Mouse (Mus musculus) layer of hippocampus, adult 9-10 months (tissue): ENCODE measurements around the gene Uck2.

Experiments
- DNase-seq: peaks from one replicate; pipeline ENCODE4 v3.0.0; 2022; ENCODE audit warnings: low spot score

Gene Uck2

GRCm38 (mm10) chr1:167283441-167284257 is 1.5 kb downstream of the Uck2 start:
- DNase-seq, result no peak

DNA sequence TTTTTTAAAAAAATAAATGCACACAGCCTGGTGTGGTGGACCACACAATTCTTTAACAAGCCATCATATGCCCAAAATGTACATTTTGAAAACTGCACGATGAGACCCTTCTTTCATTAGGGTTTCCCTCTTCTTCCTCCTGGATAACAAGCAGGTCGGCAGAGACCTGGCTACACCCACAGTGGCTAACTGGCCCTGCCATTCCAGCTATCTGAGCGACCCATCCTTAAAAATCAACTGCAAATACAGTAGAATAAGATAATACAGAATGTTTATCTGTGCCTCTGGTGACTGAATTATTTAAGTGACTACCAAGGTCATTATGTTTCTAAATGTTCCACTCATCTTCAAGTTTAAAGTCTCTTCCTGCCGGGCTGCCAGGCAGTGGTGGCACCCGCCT is 2.4 kb downstream of the Uck2 start:
- no peak for DNase-seq

GRCm38 (mm10) chr1:167282112-167282511 is 3.0 kb downstream of the Uck2 start:
- DNase-seq, result no peak

GRCm38 (mm10) chr1:167280061-167280460 is 5.1 kb downstream of the Uck2 start:
- no peak for DNase-seq

DNA sequence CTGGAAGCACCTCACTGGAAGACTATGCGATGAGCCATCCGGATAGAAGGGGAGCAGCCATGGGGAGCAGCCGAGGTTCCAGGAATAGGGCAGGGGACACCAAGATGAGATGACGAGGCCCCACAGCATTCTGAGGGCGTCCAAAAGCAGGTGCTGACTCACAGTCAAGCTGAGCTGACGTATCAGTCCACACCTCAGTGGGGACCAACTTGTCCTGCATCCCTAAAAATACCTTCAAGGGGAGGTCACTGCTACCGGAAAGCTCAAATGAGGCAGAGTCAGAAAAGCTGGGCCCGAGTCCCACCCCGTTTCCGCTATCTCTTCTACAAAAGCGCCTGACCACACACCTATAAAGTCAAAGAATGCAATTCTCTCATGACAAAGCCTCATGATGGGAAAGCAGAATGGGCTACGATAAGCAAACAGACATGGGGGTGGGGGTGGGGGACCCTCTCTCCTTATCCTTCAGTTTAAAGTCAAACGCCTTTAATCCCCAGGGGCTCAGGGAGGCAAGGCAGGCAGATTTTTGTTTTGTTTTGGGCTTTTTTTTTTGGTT is 5.9 kb downstream of the Uck2 start:
- no peak for DNase-seq

DNA sequence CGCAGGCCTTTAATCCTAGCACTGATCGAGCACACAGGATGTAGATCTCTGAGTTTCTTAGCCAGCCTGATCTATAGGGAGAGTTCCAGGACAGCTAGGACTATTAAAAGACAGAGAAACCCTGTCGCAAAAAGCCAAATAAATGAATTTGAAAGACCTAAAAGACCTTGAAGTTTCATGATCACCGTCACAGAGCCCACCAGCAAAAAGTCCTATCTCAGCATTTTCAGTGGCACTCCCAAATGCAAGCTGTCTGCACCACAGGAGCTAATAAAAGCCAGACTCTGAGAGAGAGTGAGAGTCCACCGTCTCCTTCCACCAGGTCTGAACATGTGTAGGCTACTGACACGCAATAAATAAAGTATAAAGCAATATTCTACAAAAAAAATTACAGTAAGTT is 6.7 kb downstream of the Uck2 start:
- DNase-seq, result no peak

- DNase-seq, result no peak
Observed at GRCm38 (mm10) chr1:167274646-167275390, 10.3 kb downstream of the Uck2 start.

DNA sequence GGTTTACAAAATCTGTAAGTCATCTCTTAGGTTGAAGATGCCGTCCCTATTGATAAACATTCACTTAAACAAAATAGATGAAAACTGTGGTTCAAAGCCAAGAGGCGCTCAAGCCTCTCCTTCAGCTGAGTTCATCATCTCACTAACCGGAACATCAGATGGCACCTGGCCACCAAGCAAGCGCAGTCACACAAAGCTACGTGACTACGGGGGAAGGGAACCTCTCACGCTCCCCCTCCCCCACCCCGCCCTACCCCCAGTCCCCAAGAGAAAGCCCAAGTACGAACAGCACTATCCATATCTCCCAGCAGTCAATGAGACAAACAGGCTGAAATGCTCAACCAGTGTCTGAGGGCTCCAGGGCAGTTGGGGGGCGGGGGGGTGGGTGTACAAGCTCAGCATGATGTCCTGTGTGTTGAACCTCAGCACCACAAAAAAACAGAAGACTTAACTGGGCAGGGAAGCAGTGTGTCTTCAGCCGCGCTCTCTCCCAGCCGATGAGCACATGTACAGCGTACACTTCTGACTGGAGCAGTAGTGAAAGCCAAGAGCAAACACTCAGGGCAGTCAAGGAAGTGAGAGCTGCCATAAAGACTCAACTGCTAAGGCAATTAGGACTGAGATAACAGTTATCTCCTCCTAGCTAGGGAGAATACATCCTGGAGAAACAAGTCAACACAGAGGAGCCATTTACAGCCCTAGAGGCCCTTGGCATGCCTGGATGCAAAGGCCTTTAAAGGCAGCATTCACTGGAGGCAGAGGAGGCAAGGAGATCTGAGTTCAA is 11.5 kb downstream of the Uck2 start:
- no peak for DNase-seq

DNA sequence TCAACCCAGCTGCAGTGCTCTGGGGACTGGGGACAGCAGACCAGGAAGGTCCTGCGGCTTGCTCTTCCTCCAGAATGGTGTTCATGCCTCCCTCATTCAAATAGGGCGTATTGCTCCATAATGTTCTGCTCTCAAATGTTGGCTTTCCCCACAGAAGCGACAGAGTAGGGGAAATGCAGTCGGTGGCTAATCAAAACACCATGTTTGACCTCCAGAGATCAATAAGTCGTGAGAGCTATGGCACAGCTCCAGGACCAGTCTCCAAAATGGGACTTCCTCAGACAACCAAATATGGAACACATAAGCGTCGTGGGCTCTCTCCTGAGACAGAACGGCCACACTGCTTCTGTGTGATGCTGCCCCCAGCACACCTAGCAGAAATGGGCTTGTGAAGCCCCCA is 13.3 kb downstream of the Uck2 start:
- no peak for DNase-seq

DNA sequence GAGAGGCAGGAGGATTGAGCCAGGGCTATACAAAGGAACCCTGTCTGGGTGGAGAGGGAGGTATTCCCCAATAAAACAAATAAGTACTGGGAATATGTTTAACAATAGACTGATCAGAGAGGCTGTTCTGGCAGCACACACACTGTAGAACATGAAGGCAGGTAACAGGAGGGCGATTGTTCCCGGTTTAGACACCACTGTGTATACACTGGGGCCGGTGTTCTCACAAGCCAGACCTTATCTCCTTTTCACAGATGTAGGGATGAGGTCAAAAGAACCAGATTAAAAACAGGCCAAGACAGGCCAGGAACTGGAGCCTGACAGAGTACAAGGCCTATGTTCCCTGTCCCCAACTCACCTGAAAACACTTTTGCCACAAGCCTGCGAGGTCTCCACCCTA is 13.8 kb downstream of the Uck2 start:
- DNase-seq, result no peak

- no peak for DNase-seq
Observed at GRCm38 (mm10) chr1:167270342-167271111, 14.6 kb downstream of the Uck2 start.

GRCm38 (mm10) chr1:167269856-167270270 is 15.3 kb downstream of the Uck2 start:
- DNase-seq, result no peak

DNA sequence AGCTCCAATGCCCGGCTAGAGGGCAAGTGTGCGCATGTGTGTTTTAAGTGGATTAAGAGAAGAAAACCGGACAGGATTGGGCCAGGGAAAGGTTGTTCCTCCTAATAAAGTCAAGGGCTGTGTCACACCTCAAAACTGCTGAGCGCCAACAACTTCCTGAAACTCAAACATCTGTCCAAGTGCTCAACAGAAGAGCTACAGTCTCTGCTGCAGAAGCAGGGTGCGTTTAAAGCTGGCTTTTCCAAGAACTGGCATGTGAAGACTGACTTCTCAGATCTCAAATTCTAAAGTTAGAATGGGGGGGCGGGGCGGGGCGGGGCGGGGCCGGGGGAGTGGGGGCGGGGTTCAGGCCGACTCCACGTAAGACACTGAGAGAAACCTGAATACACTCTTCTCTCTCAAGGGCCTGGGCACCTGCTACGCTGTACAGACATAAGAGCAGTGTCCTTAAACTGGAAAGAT is 15.7 kb downstream of the Uck2 start:
- no peak for DNase-seq

GRCm38 (mm10) chr1:167268360-167269063 is 16.6 kb downstream of the Uck2 start:
- no peak for DNase-seq

DNA sequence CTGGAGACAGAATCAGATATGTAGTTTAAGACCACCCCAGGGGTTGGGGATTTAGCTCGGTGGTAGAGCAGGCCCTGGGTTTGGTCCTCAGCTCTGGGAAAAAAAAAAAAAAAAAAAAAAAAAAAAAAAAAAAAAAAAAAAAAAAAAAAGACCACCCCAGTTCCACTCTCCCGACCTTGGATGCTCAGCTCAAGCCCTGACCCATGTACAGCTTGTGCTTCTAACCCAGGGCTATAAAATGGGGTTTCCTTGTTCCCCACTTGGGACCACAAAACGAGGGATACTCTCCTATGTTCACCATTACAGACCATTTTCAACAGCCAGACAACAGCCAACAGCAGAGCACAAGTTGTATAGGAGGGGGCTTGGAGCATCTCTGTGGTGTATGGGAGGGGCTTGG is 18.4 kb downstream of the Uck2 start:
- DNase-seq, result no peak

GRCm38 (mm10) chr1:167265366-167265765 is 19.8 kb downstream of the Uck2 start:
- no peak for DNase-seq

DNA sequence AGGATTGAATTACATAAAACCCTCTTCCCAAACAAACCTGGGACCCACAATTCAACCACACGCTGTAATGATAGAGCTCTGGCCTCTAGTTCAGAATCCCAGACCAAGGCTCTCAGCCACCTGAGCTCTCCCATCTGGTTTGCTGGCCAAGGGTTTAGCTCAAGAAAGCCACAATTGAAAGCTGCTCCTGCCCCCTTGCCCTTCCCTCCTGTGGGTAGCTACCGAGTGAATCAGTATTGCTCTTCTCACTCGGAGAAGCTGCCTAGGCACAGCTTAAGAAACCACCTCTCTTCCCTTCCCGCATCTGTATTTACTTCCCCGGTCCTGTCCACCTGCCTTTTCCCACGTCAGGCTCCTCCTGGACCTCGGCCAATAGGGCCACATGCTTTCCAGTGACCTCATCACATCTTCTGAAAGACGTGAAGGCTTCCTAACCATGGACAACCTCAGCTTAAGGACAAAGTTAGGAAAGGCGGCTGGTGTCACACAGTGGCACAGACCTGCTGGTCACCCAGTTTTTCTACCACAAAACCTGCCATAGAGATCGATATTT is 22.6 kb downstream of the Uck2 start:
- no peak for DNase-seq

GRCm38 (mm10) chr1:167261750-167262149 is 23.4 kb downstream of the Uck2 start:
- DNase-seq, result no peak

DNA sequence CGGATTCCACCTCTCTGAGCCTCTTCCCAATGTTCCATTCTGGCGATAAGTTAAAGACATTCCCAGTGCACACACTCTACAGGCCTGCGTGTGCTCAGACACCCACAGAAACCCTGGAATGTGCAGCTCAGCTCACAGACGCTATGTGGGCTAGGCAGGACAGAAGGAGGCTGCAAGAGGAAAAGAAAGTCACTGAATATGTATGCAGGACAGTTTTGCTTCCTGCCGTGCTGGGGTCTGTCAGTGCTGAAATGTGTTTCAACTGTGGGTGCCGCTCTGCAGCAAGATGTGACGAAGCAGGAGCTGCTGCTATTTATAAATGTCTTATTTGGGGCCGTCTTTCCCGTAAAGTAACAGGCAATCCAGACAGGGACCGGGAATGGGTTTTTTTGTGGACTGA is 25.4 kb downstream of the Uck2 start:
- no peak for DNase-seq

GRCm38 (mm10) chr1:167256724-167257302 is 28.3 kb downstream of the Uck2 start:
- DNase-seq, result no peak
